Mouse (Mus musculus): Measurements from ENCODE around the gene Trappc2l.
A peak's percentile ranks its signal among the peaks of the same experiment; 100 is the strongest.

Gene Trappc2l

DNA sequence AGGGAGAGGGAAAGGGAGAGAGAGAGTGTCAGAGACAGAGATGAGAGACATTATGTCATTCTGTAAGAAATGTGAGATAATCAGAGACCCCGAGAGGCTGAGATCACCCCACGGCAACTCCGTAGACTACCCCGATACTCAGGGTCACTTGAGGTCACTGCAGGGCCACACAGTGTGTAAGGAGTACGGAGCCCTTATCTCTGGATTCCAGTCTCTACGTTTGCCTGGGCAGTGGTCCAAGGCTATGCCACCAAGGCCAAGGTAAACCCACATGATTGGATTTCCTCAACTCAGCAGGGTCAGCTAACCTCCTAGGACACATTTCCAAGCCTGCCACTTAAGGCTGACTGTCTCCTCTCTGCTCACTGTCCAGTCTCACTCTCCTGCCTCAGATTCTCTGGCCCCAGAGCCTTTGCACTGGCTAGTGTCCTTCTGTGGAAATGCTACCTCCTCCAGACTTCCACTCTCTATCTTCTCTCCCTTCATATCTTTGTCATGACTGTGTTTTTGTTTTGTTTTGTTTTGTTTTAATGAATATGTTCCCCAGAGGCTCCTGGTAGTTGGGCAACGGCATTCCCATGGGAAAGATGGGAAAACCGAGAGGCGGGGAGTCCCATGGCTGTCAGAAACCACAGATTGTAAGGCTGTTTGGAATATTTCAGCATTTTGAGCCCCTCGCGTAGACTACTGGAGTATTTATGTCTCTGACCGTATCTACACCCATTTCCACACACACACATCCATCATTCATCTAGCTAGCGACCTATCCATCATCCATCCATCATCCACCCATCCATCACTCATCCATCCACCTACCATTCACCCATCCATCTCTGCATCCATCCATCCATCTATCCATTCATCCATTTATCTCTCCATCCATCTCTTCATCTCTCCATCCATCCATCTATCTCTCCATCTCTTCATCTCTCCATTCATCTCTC is 44.9 kb downstream of the Trappc2l start:
- DNase-seq (ENCODE audit: low spot score) = no peak

DNA sequence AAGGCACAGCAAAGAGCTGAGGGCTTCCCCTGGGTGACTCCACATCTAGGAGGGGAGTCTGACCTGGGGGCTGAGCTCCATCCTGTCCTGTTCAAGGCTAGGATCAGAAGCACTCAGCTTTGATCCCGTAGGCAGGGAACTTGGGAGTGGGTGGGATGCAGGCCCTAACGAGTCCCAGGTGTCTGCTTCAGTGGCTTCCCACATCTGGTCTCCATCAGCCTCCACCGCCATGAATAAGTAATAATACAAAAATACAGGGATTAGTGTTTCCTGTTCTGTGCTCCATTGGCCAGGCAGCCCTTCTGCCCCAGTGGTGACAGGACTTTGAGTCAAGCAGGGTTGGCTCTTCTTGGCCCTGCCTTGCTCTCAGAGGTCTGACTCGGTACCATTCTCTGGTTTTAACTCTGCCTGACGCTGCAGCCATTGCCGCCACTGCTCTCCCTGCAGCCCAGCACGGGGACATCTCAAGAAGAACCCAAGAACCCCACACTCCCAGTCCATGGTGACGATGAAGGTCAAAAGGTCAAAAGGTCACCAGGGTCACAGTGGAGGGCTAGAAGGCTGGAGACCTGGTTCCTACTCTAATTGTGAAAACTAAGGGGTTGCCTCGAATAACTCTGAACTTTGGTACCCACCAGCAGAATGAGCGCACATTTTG is 46.8 kb downstream of the Trappc2l start:
- DNase-seq (ENCODE audit: low spot score) = no peak

DNA sequence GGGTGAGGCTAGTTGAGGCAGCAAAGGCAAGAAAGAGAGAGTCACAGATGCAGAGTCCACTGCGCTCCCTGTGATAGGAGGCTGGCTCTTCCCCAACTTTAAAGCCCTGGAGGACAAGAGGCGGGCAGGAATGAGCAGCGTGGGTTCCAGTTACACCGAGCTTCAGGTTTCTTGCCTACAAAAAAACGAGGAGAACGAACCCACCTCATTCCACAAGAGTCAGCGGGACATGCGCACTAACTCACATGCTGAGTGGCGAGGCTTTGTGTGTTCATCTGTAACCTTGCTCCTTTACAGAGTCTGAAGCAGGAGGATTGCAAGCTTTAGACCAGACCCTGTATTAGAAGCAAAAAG is 47.3 kb downstream of the Trappc2l start:
- no peak for DNase-seq (ENCODE audit: low spot score)

DNA sequence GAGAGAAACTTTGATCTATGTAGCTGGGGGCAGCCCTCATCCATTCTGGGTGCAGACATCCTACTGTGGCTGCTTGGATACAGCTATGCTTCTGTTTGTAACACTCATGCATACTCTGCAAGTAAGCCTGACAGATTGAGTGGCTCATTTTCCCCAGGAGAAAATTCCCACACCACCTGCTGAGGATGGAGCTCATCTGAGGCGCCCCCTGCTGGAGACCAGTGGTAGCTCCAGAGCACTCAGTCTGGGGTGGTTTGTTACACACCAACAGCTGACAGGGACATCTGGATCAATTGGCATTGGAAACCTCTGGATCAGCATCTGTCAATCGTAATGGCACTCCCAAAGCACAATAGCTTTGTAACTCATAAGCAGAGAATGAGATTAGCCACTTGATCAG is 48.6 kb downstream of the Trappc2l start:
- DNase-seq (ENCODE audit: low spot score) = no peak

DNA sequence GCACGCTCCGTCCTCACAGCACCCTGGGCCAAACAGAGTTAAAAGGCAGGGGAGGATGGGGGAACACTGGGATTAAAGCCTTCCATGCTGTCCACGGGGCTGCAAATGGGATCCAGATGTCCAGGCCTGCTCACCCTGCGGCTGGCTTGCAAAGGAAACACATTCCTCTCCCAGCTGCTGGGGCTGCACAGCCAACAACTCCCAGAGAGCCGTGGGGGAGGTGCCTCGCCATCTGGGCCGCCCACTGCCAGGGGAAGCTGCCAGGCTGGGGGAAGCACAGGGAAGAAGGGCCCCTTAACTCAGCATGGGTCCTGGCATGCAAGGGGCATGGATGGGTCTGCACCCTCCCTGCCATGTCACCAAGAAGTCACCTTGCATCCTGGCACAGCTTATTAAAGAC is 49.7 kb downstream of the Trappc2l start:
- DNase-seq (ENCODE audit: low spot score) = peak; percentile 79

DNA sequence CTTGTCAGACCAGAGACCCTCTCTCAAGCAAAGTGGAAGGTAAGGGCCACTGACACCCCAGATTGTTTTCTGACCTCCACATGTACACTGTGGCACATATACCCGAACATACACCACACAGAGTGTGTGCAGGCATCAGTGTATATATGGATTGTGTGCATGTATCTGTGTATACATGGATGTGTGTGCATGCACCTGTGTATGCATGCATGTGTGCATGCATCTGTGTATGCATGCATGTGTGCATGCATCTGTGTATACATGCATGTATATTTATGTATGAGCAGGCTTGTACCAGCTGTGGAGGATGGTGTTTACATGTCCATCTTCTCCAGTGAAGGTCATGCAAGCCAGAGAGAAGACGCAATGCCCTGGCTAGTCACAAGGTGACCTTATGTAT is 50.5 kb downstream of the Trappc2l start:
- no peak for DNase-seq (ENCODE audit: low spot score)

DNA sequence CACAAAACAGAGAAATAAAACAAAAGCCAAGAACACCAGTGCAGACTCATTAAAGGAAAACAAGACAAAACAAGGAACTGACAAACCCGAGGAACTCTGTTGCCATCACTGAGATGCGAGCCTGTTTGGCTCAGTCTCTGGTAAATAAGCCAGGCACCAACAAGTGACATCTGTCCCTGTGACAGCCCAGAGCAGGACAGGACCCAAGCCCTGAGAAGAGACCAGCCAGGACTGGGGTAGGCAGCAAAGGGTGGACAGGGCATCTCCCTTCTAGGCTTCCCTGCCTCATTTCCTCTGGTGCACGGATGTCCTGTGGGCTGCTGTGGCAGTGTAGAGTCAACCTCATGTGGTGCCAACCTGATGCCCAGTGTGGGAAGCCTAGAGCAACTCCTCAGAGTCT is 51.7 kb downstream of the Trappc2l start:
- no peak for DNase-seq (ENCODE audit: low spot score)

DNA sequence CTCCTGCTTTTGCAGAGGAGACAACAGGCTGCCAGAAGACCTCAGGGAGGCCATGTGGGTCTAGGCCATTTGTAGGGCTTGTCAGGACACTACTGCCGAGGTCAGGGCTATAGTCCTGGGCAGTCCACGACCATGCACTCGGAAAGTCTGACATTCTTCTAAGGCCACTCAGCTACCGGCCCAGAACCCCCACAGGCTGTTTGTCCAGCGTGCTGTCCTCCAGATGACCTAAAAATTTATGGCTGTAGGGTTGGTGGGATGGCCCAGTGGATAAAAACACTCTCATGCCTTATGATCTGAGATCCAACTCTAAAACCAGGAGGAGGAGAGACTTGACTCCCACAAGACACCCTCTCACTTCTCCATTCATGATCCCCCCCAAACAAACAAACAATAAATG is 52.2 kb downstream of the Trappc2l start:
- DNase-seq (ENCODE audit: low spot score) = no peak

DNA sequence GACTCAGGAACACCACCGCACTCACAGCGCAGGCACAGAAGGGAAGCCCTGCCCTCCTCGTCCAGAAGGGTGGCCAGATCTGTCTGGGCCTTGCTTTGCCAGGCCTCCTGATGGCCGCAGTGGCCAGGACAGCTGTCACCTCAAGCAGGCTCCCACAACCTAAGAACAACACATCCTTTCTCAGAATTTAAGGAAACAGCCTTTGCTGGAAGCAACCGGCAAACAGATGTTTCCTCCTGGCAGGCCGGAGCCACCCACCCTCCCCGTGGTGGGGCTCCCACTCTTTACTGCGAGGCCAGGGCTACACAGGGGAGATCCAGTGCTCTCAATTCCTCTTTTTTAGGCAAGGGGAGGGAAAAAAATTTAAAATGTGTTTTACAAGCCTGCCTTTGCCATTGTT is 53.8 kb downstream of the Trappc2l start:
- DNase-seq (ENCODE audit: low spot score) = peak; percentile 52

DNA sequence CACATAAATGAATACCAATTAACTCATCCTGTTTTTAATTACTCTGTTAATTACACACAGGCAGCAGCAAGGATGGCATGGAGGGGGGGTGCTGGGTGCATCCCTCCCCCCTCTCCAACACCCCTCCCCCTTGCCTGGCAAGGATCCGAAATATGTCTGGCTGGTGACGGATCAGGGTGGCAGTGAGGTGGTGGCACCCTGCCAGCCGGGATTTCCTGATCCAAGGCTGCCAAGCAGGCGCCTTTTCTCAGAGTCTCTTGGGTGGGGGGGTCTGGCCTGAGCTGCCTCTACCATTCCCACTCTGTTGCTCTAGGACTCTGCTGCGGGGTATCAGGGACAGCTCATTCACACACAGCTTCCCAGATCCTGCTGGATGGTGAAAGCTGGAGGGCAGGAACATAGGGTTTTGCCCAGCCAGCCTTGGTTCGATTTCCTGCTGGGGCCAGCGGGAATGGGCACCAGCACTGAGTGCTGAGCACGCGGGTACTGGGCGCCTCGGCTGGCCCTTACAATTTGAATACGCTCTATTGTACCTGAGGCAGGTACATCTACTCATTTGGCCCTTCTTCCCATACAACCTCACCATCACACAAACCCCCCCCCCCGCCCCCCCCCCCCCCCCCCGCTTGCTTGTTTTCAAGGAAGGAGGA is 54.4 kb downstream of the Trappc2l start:
- DNase-seq (ENCODE audit: low spot score) = no peak

Measured in layer of hippocampus, adult 11-12 months (tissue).